Mouse (Mus musculus): ENCODE measurements around the gene Ap1ar.
"Not testable (repeated sequence)": the region's sequence is repeated elsewhere in the genome, so short reads cannot be mapped to it uniquely, and the experiment has no call there.

Ap1ar gene

GRCm38 (mm10) chr3:127791595-127792561 lies 45.4 kb downstream of the Ap1ar start:
- no peak for DNase-seq

DNA sequence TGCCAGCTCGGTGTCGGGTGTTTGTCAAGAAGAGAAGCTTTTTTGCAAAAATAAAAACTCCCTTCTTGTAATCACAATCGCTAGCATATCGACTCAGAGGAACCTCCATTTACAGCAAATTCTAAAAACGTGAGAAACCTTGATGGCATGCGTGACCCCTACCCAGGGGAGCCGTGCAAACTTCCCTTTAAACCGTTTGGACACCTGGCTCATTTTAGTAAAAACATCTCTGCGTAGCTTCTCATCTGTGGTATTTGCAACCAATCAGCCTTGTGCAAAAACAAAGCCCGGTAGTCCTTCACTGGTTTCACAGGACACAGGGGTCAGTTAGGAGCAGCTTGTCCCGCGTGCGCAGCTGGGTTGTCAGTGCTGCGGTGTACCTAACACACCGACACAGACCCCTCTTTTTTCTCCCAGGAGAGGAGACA lies 46.3 kb downstream of the Ap1ar start:
- DNase-seq: no peak

GRCm38 (mm10) chr3:127790234-127791055 lies 46.9 kb downstream of the Ap1ar start:
- DNase-seq: peak; percentile 22

DNA sequence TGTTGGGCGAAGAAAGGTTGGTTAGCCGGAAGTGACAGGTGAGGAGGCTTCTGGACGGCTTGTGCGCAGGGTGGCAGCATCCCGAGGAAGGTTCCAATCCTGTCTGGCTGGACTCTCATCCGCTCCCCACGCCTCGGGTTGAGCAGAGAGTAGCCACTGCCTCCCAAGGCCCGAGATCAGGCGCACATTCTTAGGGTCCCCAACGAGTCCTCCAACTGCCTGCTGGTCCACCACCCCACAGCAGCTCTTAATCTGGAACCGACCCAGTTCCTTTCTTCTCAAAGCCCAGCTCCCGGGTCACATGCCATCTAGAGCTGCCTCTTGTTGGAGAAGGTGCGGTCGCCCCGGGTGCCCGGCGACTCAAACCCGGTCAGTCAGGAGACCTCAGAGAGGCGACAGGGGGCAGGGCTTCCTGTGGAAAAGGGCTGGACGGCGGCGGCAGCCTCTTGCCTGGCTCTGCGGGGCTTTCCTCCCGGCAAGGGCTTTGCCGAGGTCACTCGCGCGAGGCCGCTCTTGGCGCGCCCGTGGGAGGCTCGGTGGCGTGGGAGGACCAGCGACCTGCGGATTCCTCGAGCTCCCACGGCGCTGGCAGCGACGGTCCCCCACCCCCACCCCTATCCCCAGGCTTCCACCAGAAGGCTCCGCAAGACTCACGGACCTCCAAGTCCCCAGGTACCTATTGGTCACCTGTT lies 47.7 kb downstream of the Ap1ar start, which contains the start of gene Tifa:
Tifa (plus strand) TSS at position 306 of the 692 bp plus-strand sequence.
- peak; percentile 29 for DNase-seq

DNA sequence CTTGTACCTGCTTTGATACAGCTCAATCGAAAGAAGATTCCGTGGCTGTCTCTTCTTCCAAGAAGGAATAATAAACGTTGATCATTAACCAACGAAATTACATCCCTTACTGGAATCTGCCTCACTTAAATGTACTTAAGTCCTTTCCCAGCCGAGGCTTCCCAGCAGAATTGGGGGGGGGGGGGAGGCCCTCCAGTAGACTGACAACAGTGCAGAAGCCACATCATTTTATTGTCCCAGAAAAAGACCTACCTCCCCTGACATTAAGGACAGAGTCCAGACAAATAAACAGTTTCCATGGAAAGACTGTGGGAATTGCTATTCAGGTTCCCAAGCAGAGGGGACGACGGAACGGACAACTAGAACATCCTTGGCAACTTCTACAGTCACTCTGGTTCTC lies 48.4 kb downstream of the Ap1ar start:
- DNase-seq: no peak

DNA sequence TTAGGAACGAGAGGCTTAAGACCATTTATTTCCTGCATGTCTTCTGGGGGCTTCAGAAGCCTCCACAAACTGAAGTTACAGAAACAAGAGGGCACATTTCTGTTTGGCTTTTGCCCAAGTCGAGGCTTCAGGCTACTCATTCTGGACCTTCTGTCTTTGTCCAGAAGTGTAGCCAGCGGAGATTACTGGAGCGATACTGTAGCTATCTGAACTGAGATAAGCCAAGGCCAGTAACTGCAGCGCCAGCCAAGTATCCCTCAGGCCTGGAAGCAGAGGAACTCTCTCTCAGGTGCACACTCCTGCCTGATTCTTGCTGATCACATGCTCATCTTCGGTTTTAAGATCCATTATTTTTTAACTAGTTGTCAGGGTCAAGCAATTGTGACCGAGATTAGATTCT lies 49.3 kb downstream of the Ap1ar start:
- no peak for DNase-seq

- no peak for DNase-seq
Observed at GRCm38 (mm10) chr3:127787032-127787431, 50.3 kb downstream of the Ap1ar start.

DNA sequence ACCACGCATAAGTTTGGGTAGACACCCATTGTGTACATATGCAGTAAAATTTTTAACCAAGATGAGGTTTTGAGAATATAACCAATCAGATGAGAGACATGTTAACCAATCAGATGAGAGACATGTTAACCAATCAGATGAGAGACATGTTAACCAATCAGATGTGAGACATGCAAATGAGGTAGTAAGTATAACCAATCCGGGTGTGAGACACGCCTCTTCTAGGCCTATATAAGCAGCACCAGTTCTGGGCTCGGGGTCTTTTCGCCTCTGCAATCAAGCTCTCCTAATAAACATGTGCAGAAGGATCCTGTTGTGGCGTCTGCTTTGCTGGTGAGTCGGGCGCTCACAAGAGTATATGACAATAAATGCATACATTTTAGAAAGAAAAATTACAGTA lies 53.6 kb downstream of the Ap1ar start:
- not testable (repeated sequence) for DNase-seq

GRCm38 (mm10) chr3:127782921-127783320 lies 54.4 kb downstream of the Ap1ar start:
- no peak for DNase-seq

DNA sequence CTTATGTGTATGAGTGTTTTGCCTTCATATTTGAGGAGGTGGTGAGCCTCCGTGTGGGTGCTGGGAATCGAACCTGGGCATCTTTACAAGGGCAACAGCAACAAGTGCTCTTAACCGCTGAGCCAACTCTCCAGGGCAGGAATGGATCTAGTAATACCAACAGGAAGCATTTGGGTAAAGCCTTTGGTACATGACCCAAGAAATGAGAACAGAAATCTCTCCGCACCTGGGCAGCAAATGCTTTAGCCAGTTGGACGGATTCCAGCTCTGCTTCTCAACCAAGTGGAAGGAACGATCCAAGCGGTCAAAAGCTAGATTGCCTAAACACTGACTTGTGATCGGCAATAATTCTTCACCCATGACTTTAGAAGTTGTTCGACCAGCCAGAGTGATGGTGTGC lies 56.4 kb downstream of the Ap1ar start:
- no peak for DNase-seq

DNA sequence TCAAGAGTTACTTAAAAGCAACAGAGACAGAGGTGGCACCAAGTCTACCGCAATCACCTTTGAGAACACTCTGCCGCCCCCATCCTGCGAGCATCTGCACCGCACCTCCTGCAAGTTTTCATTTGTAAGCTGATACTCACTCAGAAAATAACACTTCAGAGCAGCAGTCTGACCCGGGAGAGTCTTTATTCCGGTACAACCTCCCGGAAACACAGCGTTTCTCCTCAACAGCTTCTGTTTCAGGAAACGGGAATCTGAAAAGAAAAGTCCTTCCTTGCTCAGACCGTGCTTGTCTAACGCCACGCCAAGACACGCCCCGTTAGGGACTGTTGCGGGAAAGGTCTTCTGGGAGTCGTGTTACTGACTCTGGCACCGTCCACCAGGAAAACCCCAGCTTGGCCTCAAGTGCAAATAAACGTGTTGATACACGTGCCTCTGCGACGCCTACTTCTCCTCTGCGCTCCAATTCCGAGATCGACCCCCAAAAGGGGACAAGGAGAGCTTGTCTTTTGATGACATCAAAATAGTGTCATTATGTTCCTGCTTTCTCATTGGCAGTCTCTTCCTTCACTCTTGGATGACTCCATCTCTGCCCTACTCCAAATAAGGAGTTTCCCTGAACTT lies 57.2 kb downstream of the Ap1ar start, which contains the start of gene Alpk1:
Alpk1 (minus strand) TSS at position 507 of the 624 bp plus-strand sequence.
- peak; percentile 52 for DNase-seq

DNA sequence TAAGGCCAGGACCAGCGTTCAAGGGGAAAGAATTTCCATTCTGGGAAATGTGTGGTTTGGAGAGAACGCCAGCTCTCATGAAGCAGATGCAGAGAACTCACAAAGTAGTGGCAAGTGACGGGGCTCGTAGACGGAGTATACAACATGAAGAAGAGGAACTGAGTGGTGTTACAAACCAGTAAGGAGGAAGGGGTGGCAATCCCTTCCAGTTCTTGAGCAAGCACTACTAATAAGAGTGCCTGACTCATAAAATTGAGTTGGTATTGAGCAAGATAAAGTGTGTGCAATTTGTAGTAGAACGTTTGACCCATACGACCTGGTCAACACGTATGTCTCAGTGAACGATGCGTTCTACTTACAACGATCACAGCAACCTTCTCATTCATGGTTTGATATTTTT lies 68.2 kb downstream of the Ap1ar start:
- DNase-seq: no peak

DNA sequence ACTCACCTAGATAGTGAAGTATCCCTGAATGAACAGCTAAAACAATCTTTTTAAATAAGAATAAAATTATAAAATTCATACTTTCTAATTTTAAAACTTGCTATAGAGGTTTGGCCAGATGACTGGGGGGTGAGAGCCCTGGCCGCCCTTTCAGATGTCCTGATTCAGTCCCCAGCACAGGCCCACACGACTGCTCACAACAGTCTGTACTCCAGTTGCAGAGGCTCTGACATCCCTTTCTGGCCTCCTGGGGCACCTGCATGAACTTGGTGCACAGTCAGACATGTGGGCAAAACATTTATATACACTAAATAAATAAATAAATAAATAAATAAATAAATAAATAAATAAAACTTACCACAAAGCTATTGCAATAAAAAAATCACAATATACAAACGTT lies 71.4 kb downstream of the Ap1ar start:
- DNase-seq: no peak

DNA sequence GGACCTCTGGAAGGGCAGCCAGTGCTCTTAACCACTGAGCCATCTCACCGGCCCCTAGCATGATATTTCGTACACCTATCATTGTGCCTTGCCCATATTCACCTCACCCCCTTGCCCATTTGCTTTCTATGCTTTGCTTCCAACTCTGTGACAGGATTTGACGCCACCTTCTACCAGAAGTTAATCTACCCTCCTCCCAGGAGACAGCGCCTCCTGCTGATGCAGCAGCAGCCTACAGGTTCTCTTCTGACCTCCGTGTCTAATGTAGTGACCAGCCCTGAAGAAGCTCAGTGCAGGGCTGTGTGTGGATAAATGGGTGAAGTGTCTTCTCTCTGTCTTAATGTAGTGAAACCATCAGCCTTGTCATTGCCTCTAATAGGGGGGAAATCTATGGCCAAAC lies 72.8 kb downstream of the Ap1ar start:
- DNase-seq: no peak

DNA sequence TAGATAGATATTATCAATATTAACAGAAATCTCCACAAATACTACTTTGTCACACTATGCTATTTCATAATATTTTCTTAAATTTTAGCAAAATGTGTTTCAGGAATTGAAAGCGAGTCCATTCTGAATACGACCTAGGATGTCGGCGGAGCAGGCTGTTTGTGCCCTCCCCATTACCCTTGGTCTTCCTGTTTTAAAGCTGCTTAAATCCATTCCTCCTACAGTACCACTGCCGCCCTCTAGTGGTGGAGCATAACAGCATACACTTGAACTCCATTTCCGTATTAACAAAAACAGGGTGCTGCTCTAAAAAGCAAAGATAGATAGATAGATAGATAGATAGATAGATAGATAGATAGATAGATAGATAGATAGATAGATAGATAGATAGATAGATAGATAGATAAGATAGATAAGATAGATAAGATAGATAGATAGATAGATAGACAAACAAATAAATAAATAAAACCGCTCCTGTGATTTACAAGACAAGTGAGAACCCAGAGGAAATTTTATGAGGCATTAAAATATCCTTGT lies 74.2 kb downstream of the Ap1ar start:
- DNase-seq: peak; percentile 79

GRCm38 (mm10) chr3:127762403-127762802 lies 74.9 kb downstream of the Ap1ar start:
- DNase-seq: no peak

GRCm38 (mm10) chr3:127759212-127759611 lies 78.1 kb downstream of the Ap1ar start:
- DNase-seq: peak; percentile 47

- no peak for DNase-seq
Observed at GRCm38 (mm10) chr3:127758806-127759205, 78.5 kb downstream of the Ap1ar start.

DNA sequence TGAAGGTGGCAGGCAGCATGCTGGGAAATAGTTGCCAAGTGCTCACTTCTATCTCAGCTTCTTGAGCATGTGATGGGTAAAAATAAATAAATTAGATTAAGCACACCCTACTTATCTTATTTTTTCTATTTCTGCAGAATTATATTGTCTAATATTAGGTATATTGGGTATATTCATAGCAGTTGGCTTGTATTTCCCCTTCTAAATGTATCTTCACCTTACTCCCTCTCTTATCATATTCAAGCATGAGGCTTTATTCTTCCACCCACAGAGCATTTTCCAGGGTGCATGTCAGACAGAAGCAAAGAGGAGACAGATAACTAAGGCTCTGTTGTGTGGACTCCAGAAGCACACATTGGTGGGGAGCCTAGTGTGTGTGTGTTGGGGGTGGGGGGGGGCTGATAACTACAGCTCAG lies 79.4 kb downstream of the Ap1ar start:
- DNase-seq: no peak
